Mouse (Mus musculus) kidney, adult 2 months (tissue): ENCODE results near the gene Skida1. TPM values are rescaled to one million over a fixed set of nuclear protein-coding genes. Genes with fewer than 3 reads are reported as not detected.

Source experiments
- DNase-seq: peaks from one replicate; pipeline ENCODE4 v3.0.0; 2021
- H3K27ac ChIP-seq: fragments of 200-500 bp; 2 replicates; pipeline ENCODE4 v1.5.1; 2012; ENCODE audit warnings: low read depth, low read length, control low read depth, inconsistent platforms; ENCODE audit not compliant: insufficient read depth
- H3K27me3 ChIP-seq: fragments of 200-500 bp; replicated peaks from 2 replicates; pipeline ENCODE4 v1.6.1; 2012; ENCODE audit warnings: mild to moderate bottlenecking, moderate library complexity, low read length, inconsistent platforms; ENCODE audit not compliant: control insufficient read depth, insufficient read depth
- H3K36me3 ChIP-seq: fragments of 200-500 bp; 2 replicates; pipeline ENCODE4 v1.6.1; 2012; ENCODE audit warnings: mild to moderate bottlenecking, moderate library complexity, low read length, inconsistent platforms; ENCODE audit not compliant: control insufficient read depth, insufficient read depth
- H3K4me1 ChIP-seq: fragments of 200-500 bp; 2 replicates; pipeline ENCODE4 v1.6.1; 2011; ENCODE audit warnings: low read length; ENCODE audit not compliant: control insufficient read depth, insufficient read depth
- H3K4me3 ChIP-seq: fragments of 200-500 bp; 2 replicates; pipeline ENCODE4 v1.5.1; 2011; ENCODE audit warnings: mild to moderate bottlenecking, low read depth, low read length, control low read depth; ENCODE audit not compliant: insufficient read depth
- CTCF ChIP-seq: fragments of 200-500 bp; conservative IDR thresholded peaks from 2 replicates; pipeline ENCODE4 v1.5.1; 2011; ENCODE audit warnings: low read depth, mild to moderate bottlenecking, control low read depth, low read length, moderate library complexity, mixed read lengths; ENCODE audit not compliant: insufficient read depth, insufficient read length
- POLR2A ChIP-seq: fragments of 200-500 bp; IDR thresholded peaks from one replicate; pipeline ENCODE4 v1.6.1; 2011; ENCODE audit warnings: low read depth, low read length, control low read depth
- WGBS: fragments of 180-500 bp; shearing (Covaris S2); methylation state at CpG from one replicate; pipeline ENCODE4 v1.1.7; 2018; 5-methylcytosine and 5-hydroxymethylcytosine counted together
- polyA plus RNA-seq: library from polyadenylated mRNA; depleted of rRNA; stranded (reverse); fragments of >200 nt; gene quantifications from 2 replicates; pipeline ENCODE4 v1.2.3, GENCODE M21; 2012

Skida1 gene
- polyA plus RNA-seq, 1 experiment = 2.4 TPM

DNA sequence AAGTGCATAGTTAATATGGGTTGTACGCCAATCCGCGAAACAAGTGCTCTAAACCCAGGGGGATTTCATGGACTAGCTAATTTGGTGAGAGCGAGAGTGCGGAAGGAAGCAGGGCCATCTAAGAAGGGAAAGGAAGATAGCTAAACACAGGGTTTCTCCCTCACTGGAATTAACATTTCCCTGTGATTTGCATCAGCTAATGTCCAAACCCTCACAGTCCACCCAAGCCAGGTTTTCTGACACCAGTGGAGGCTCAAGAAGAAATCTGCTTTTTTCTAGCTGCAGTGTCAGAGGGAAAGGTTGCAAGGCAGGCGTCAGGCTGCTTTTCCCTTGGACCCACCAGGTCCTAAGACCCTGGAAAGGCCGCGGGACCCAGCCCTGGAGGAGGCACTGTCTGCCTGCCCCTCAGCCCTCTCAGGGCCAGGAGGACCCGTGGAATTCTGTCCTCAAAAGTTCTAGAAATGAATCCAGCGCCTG lies 9.9 kb downstream of the Skida1 start:
- H3K27me3 ChIP-seq = no peaks in the 10 kb centered on the region
- TF ChIP-seq POLR2A (no peak), CTCF (no peak)
- H3K4me1 ChIP-seq = peaks cover 16% of the 10 kb centered on the region; the same call in 1 of the 2 replicates
- H3K36me3 ChIP-seq = no peaks in the 10 kb centered on the region
- DNase-seq = no peak
- no peak overlapping the region for H3K27ac ChIP-seq
- 87% methylated on average over 10 of the region's 10 CpGs for WGBS
- H3K4me3 ChIP-seq = no peak overlapping the region

DNA sequence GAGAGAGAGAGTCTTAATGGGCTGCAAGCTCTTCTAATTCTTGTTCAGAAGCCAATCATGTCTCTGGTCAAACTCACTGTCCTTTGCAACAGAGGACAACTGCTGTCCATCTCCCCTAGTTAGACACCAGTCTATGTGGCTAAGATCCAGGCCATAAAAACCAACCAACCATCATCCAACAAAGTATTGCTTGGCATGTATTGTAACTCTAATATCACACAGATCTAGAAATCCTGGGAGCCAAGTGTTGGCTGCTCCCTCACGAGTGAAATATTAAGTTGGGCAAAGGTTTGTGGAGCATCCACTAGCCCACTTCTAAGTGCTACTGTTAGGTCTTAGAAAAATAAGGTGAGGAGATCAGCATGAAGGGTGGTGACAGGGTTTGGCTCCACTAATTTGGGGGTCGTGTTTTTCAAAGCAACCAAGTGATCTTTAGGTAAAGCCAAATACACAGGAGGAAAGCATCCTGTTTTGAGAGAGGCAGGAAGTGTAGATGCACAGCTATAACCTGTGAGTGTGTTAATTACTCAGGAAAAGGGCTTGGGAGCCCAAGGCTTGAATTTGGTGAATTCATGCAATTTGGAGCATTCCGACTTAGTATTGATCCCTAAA lies 10.6 kb downstream of the Skida1 start:
- no peaks in the 10 kb centered on the region for H3K36me3 ChIP-seq
- DNase-seq = peak; percentile 85
- TF ChIP-seq POLR2A = no peak
- no peak for TF ChIP-seq CTCF
- WGBS = 52% methylated on average over 3 of the region's 3 CpGs
- no peak overlapping the region for H3K4me3 ChIP-seq
- H3K27ac ChIP-seq = no peak overlapping the region
- peaks cover 17% of the 10 kb centered on the region; the same call in 1 of the 2 replicates for H3K4me1 ChIP-seq
- no peaks in the 10 kb centered on the region for H3K27me3 ChIP-seq

DNA sequence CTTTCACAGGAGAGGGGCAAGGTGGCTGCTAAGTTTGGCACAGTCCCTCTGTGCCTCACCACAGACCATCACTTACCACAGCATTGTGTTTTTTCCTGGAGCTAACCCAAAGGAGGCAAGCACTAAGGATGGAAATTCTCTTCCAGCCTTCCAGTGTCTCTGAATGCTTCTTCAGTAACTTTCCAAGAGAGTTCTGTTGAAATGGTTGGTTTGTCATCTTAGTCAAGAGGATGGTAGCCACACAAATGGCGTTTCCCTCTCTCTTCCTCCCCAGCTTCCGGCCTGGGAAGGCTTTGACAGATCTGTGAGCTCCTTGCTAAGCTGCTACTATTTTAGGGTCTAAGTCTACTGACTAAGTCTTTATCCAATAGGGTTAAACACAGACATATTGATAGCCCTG lies 11.4 kb downstream of the Skida1 start, which contains the start of gene A930004D18Rik:
Gene A930004D18Rik, minus strand, starts transcription at position 247 of the 400 bp plus-strand sequence.
- H3K4me1 ChIP-seq = peaks cover 21% of the 10 kb centered on the region; the same call in 1 of the 2 replicates
- no peak for TF ChIP-seq CTCF
- TF ChIP-seq POLR2A = no peak
- H3K27ac ChIP-seq = no peak within 1 kb of the TSS
- DNase-seq = no peak
- H3K4me3 ChIP-seq = no peak within 1 kb of the TSS
- H3K27me3 ChIP-seq = no peaks in the 10 kb centered on the region
- WGBS = 67% methylated on average over 2 of the region's 2 CpGs
- H3K36me3 ChIP-seq = no peaks in the 10 kb centered on the region

DNA sequence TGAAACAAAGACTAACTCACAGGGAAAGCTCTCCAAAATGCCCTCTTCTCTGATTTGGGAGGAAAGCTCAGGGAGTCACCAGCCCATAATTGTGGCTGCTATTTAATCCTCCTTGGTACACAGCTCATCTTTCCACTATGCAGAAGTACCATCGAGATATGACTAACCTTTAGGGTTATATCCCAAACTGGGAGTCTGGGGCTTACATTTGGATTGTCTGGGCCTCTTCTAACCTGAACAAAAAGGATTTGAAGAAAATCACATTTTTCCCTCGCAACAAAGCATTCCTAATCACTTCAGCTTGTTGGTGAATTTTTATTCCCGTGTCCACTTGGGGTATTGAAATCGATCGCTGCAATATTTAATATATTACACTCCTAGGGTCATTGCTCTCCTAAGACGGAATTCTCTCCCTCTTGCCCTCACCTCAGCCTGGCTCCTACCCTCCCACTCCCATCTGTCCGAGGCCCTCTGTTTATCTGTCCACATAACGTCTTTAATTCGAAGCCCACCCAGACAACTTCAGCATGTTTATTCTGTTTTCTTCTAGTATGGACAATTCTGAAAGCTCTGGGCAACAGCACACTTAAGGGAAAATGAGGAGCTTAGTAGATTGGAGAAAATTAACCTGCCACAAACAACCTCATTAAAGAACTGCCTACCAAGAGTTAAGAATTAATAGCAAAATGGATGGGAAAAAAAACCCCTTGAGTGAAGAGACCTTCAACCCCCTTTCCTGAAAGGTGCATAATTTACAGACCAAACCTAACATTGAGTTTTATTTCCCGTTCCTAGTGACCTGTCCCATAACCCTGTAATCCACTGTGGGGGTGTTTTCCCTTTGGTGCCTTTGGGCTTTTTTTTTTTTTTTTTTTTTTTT lies 14.2 kb downstream of the Skida1 start:
- H3K27ac ChIP-seq = 0 out of 2 replicates have a peak overlapping the region, but pooled peaks have one; percentile 67
- H3K4me1 ChIP-seq = peaks cover 23% of the 10 kb centered on the region; the same call in 1 of the 2 replicates
- no peak overlapping the region for H3K4me3 ChIP-seq
- peak; percentile 68 for DNase-seq
- WGBS = 56% methylated on average over 10 of the region's 10 CpGs
- H3K36me3 ChIP-seq = no peaks in the 10 kb centered on the region
- no peaks in the 10 kb centered on the region for H3K27me3 ChIP-seq
- TF ChIP-seq CTCF = no peak
- no peak for TF ChIP-seq POLR2A

DNA sequence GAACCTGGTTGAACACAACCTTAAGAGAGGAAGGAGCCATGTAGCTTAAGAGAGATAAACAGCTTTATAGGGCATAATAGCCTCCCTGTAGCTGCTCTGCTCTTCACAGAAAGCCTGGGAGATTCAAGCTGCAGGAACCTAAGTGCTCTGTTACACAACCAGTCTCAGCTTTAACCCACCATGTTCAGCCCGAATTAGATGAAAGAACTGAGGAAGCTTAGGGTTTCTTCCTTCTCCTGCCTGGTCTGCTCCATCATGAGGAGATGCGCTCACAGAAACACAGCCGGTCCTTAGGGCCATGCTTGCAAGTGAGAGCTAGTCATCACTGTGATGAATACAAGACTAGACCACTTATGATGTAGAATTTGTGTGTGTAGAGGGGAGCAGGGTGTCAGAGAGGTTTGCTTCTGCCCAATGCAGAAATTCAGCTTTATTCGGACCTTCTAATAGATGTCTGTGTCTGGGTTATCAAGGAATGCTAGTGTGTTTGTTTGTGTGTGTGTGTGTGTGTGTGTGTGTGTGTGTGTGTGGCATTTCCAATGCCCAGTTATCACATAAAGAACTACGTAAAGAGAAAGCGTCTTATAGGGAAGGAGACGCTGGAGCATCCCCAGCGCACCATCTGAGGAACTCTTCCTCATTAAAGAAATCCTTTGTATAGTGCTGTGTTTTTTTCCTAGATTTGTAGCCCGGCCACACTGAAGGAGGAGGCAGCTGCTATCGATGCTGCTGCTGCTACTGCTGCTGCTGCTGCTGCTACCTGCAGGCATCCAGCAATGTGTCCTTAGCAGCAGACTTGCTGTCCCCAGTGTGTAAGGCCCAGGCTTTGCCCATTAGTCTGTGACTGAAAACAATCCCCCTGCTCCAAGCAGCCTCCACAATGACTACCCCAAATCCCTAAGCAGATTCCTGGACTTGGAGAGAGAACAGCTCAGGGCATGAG lies 15.4 kb downstream of the Skida1 start:
- no peaks in the 10 kb centered on the region for H3K27me3 ChIP-seq
- 90% methylated on average over 10 of the region's 10 CpGs for WGBS
- no peak overlapping the region for H3K4me3 ChIP-seq
- DNase-seq = no peak
- H3K27ac ChIP-seq = no peak overlapping the region
- peaks cover 17% of the 10 kb centered on the region; the same call in 1 of the 2 replicates for H3K4me1 ChIP-seq
- TF ChIP-seq POLR2A (no peak), CTCF (no peak)
- H3K36me3 ChIP-seq = no peaks in the 10 kb centered on the region

DNA sequence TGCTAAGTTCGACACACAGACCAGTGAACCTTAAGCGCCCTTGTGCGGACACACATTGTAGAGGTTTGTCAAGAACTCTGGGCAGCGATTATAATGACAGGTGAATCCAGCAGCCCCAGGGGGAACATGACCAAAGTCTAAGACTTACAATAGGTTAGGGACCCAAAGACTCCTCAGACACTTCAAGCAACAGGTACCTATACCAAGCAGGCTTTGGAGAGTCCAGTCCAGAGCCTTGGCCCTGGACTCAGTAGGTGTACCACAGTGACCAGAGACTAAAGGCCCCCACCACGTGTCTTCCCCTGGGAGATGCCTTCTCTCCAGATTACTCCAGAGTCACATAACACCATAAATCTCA lies 16.3 kb downstream of the Skida1 start:
- no peaks in the 10 kb centered on the region for H3K36me3 ChIP-seq
- no peak overlapping the region for H3K4me3 ChIP-seq
- 56% methylated on average over 5 of the region's 5 CpGs for WGBS
- DNase-seq = peak; percentile 75
- H3K4me1 ChIP-seq = peaks cover 14% of the 10 kb centered on the region; the same call in 1 of the 2 replicates
- no peaks in the 10 kb centered on the region for H3K27me3 ChIP-seq
- TF ChIP-seq POLR2A (no peak), CTCF (no peak)
- peak overlapping the region; percentile 56 for H3K27ac ChIP-seq
